Mouse (Mus musculus): Measurements from ENCODE around the gene Sft2d1.

The Sft2d1 gene

GRCm38 (mm10) chr17:8310838-8311614 is at the start of gene Sft2d1:
Gene Sft2d1 (plus strand): TSS chr17:8311102.
- peak; percentile 93 to 96 for DNase-seq (ENCODE audit: low spot score in 2 of 2)

GRCm38 (mm10) chr17:8264638-8265037 is 46.3 kb upstream of the Sft2d1 start:
- DNase-seq (ENCODE audit: low spot score in 2 of 2): peak in 1 of 2 experiments; percentile 41

GRCm38 (mm10) chr17:8272054-8272749 is 38.7 kb upstream of the Sft2d1 start:
- DNase-seq (ENCODE audit: low spot score in 2 of 2): no peak

DNA sequence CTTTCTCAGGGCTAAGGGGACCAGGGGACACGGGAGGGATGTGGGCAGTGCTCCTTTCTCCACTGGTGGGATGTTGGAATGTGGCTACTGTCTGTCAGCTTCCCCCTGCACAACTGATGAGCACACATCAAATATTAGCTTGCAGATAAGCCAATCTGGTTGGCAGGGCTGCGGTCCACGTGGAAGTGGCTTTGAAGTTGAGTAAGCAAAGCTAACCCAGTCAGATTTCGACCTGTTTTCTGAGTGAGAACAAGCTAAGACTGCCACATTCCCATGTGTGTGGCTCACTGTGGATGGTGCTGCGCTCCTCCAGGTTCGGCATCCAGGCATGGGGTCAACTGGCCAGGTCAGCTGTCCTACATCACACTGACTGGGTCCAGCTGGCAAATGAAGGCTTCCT is 38.0 kb upstream of the Sft2d1 start:
- DNase-seq (ENCODE audit: low spot score in 2 of 2): no peak

DNA sequence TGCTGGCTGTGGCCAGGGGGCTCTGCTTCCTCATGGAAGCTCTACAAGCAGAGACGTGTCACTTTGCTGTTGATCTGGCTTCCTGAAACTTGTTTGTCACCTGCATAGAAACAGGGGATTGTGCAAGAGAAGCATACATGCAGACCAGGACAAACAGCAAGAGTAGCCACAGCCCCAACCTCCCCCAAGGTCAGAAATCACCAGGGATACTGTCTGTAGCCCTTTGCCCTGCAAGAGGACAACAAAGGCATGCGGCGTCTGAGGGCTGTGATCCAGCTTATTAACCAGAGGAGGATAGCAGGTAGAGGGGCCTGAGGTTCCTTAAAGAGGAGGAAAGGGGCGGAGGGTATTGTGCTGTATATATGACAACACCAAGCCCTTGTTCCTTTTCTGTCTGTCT is 34.8 kb upstream of the Sft2d1 start:
- no peak for DNase-seq (ENCODE audit: low spot score in 2 of 2)

- DNase-seq (ENCODE audit: low spot score in 2 of 2): no peak
Measured at GRCm38 (mm10) chr17:8276680-8277079, 34.2 kb upstream of the Sft2d1 start.

DNA sequence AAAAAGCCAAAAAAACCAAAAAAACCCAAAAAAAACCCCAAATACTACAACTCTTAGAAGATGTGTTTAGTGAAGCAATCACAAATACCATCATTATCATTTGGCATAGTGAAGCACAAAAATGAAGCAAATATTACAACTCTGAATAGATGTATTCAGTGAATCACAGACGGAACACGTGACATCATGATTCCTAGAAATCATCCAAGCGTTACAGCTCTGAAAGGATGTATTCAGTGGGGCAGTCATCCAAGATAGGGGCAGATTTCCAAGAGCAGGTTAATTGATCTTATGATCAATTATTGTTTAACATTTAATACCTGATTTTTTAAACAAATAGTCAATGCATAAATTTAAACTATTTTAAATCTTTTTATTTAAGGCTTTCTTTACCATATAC is 33.6 kb upstream of the Sft2d1 start:
- no peak for DNase-seq (ENCODE audit: low spot score in 2 of 2)

- no peak for DNase-seq (ENCODE audit: low spot score in 2 of 2)
Measured at GRCm38 (mm10) chr17:8278356-8278755, 32.5 kb upstream of the Sft2d1 start.

GRCm38 (mm10) chr17:8282821-8283525 is 27.9 kb upstream of the Sft2d1 start, which contains the start of gene Mpc1:
Gene Mpc1 (plus strand): TSS chr17:8282904.
- DNase-seq (ENCODE audit: low spot score in 2 of 2): peak; percentile 40 to 60

DNA sequence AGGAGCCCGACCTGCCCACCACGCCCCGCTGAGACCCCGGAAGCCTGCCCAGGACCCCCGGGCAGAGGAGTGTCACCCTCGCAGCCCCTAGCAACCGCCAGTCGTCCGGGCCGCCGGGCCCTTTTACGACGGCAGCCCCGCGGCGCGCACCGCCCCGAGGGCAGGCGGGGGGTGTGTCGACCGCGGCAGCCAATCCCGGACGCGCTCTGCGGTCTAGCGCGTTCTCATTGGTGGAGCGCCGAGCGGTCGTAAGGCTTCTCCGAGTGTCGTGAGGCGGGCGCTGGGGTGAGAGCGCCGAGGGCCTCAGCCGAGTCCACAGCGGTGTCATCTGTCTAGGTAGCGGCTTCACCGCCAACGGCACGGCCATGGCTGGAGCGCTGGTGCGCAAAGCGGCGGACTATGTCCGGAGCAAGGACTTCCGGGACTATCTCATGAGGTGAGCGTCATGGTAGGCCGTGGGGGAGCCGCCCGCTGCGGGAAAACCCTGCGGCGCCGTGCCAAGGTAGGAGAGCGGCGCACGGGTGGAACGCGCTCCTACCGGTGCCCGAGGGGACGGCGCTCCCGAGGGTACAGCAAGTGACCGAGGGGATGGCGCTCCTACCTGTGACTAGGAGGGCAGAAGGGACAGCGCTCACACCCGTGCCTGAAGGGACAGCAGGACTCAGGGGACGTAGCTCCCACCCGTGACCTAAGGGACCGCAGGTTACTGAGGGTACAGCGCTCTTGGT is 27.2 kb upstream of the Sft2d1 start:
- peak; percentile 96 for DNase-seq (ENCODE audit: low spot score in 2 of 2)

DNA sequence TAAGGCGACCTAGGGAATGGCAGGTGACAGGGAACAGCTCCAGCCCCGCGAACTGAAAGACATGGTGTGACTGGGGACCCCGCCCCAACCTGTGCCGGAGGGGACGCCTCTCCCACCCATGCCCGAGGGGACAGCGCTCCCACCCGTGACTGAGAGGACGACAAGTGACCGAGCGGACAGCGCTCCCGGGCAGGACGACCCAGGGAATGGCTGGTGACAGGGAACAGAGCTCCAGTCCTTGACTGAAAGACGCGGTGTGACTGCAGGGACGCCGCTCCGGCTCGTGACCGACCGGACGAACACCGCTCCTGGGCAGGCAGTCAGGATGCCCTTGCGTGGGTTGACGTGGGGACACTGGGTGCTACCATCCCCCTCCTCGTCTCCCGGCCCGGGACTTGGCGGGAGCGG is 26.6 kb upstream of the Sft2d1 start:
- peak in 1 of 2 experiments; percentile 4 for DNase-seq (ENCODE audit: low spot score in 2 of 2)

- DNase-seq (ENCODE audit: low spot score in 2 of 2): no peak
Measured at GRCm38 (mm10) chr17:8285056-8285455, 25.8 kb upstream of the Sft2d1 start.

GRCm38 (mm10) chr17:8286987-8287386 is 23.9 kb upstream of the Sft2d1 start:
- no peak for DNase-seq (ENCODE audit: low spot score in 2 of 2)

- no peak for DNase-seq (ENCODE audit: low spot score in 2 of 2)
Measured at GRCm38 (mm10) chr17:8289993-8290679, 20.8 kb upstream of the Sft2d1 start.

GRCm38 (mm10) chr17:8290736-8291135 is 20.2 kb upstream of the Sft2d1 start:
- no peak for DNase-seq (ENCODE audit: low spot score in 2 of 2)

DNA sequence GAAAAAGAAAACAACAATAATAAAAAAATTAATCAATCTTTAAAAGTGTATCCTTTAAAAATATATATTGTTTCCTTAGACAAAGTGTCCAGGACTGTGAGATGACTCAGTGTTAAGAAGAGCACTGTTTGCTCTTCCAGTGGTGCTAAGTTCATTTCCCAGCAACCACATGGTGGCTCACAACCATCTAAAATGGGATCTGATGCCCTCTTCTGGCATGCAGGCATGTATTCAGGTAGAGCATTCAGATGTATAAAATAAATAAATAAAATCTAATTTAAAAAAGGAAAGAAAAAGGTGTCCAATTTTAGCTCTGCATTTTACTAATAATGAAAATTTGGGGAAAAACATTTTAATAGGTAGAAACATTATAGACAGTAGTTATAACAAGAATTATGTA is 15.1 kb upstream of the Sft2d1 start:
- no peak for DNase-seq (ENCODE audit: low spot score in 2 of 2)

DNA sequence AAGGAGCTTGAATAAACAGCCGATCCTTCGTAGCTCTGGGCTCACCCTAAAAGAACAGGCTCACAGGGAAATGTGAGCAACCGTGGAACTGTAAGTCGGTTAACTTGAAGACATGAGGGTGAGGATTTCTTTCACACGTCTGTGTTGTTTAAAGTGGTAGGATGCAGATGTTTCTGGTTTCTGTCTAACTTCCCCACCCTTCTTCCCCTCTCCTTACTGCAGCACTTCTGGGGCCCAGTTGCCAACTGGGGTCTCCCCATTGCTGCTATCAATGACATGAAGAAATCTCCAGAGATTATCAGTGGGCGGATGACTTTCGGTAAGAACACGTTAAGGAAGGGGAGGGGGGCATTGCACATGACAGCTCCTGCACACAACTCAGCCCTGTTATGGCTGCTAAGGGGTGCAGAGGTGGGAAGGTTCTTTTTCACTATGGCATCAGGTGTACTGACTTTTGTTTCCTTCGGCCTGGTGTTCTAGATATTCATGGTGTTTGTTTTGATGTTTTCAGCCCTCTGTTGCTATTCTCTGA is 14.5 kb upstream of the Sft2d1 start:
- no peak for DNase-seq (ENCODE audit: low spot score in 2 of 2)

GRCm38 (mm10) chr17:8297746-8298145 is 13.2 kb upstream of the Sft2d1 start:
- no peak for DNase-seq (ENCODE audit: low spot score in 2 of 2)

DNA sequence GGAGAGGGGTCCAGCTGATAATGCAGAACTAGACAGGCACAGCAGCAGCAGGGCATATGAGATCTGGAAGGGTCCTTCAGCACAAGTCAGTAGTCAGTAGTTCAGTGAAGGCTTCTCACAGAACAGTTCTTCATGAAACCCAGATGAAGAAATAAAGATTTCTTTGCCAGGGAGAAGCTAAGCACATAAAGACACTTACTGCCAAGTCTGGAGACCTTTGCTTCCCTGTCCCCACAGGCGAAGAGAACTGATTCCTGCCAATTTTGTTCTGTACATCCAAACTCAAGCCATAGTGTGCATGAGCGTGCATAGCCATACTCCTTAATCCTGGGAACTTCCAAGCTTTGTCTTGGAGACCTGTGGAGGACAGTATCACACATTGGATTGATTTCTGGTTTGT is 12.6 kb upstream of the Sft2d1 start:
- no peak for DNase-seq (ENCODE audit: low spot score in 2 of 2)

DNA sequence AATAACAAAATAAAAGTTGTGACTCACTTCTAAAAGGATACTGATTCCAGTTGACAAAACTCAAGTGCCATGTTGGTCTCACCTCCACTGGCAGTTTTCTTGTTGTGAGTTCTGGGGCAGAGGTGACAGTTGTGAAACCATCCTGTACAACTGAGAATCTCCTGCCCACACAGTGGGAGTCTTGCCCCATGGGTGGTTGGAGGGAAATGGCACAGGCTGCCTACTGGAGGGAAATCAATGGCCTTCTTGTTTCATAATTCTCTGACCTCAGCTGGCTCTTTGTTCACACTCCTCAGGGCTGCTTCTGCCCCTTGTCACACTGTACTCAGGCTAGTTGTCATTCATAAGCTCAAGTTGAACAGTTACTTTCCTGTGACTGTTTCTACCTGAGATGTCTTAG is 11.4 kb upstream of the Sft2d1 start:
- no peak for DNase-seq (ENCODE audit: low spot score in 2 of 2)

DNA sequence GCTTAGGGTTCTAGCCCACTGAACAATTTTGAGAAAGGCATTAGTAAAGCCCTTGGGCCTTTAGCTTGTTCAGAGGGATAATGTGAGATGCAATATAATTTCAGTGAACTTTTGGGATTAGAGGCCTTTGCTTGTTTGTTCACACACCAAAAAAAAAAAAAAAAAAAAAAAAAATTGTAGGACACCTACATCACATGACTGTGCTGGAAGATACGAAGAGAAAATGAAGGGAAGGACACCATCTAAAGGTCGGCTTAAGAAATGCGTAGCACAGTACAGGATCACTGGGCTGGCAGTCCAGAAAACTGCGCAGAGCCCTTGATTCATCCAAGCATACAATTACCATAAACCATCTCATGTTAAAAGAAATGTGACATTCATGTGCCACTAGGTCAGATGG is 9.4 kb upstream of the Sft2d1 start:
- DNase-seq (ENCODE audit: low spot score in 2 of 2): no peak
